Mouse (Mus musculus) thymus, adult 2 months (tissue): Measurements from ENCODE around the gene Mtrf1.
A peak's percentile ranks its signal among the peaks of the same experiment; 100 is the strongest.
"Not testable (repeated sequence)": the region's sequence is repeated elsewhere in the genome, so short reads cannot be mapped to it uniquely, and the experiment has no call there.

Experiments used
- CTCF ChIP-seq: fragments of 200-500 bp; IDR thresholded peaks from 2 replicates; pipeline ENCODE4 v1.5.1; 2012; ENCODE audit warnings: mild to moderate bottlenecking, control low read depth, low read length, moderate library complexity, borderline replicate concordance; ENCODE audit not compliant: control insufficient read depth, poor library complexity, insufficient read depth; ENCODE audit errors: extremely low read depth
- POLR2A ChIP-seq: fragments of 200-500 bp; IDR thresholded peaks from 2 replicates; pipeline ENCODE4 v1.6.1; 2012; ENCODE audit warnings: mild to moderate bottlenecking, low read length, control low read depth, moderate library complexity; ENCODE audit not compliant: control insufficient read depth, poor library complexity, insufficient read depth; ENCODE audit errors: extremely low read depth

DNA sequence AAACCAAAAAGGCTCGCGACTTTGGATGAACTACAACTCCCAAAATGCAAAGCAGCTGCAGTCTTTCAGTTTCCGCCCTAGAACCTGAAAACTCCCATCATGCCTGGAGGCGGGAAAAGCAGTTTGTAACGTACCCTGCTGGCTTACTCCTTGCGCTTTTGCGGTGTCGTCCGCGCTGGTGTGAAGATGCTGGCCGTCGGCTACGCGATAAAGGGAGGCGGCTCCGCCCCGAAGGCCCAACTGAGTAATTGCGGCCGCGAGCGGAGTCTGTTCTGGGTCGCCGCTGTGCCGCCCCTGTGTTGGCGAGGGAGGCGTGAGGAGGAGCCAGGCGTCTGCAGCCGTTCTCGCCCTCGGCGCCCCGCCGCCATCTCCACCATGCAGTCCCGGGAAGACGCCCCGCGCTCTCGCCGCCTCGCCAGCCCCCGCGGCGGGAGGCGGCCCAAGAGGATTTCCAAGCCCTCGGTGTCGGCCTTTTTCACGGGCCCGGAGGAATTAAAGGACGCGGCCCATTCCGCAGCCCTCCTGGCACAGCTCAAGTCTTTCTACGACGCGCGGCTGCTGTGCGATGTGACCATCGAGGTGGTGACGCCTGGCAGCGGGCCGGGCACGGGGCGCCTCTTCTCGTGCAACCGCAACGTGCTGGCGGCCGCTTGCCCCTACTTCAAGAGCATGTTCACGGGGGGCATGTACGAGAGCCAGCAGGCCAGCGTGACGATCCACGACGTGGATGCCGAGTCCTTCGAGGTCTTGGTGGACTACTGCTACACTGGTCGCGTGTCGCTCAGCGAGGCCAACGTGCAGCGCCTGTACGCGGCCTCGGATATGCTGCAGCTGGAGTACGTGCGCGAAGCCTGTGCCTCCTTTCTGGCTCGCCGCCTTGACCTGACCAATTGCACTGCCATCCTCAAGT, 54.4 kb downstream of the Mtrf1 start, which contains the start of gene Kbtbd6:
- TF ChIP-seq POLR2A, result not testable (repeated sequence)
- peak; percentile 41; the same call in 1 of the 2 replicates for TF ChIP-seq CTCF
